Mouse (Mus musculus) CH12.LX (cell line): ENCODE measurements around the gene Ccdc60. TPM values are rescaled to one million over a fixed set of nuclear protein-coding genes. Genes with fewer than 3 reads are reported as not detected.

ENCODE experiments used
- DNase-seq: peaks from one replicate; pipeline ENCODE4 v3.0.0-alpha.2; 2013; ENCODE audit errors: extremely low read depth
- H3K27ac ChIP-seq: 2 replicates; pipeline ENCODE4 v1.5.1; 2012; ENCODE audit warnings: low read depth, mild to moderate bottlenecking, control low read depth, moderate library complexity; ENCODE audit not compliant: insufficient read depth
- H3K27me3 ChIP-seq: replicated peaks from 2 replicates; pipeline ENCODE3; 2012; ENCODE audit warnings: inconsistent platforms
- H3K36me3 ChIP-seq, 2 experiments: replicated peaks in 1 of 2; 2 replicates each; pipeline versions ENCODE3 to v1.6.1; 2012; ENCODE audit warnings: inconsistent platforms in 1 of 2, low read length in 1 of 2, mild to moderate bottlenecking in 1 of 2, mixed read lengths in 1 of 2, moderate library complexity in 1 of 2; ENCODE audit not compliant: control insufficient read depth in 1 of 2, insufficient read depth in 1 of 2
- H3K4me1 ChIP-seq, 2 experiments: 2 replicates each; pipeline ENCODE4 v1.6.1; 2012; ENCODE audit warnings: inconsistent platforms in 1 of 2, moderate library complexity in 1 of 2; ENCODE audit not compliant: insufficient read depth in 2 of 2, control insufficient read depth in 1 of 2
- H3K4me2 ChIP-seq: 2 replicates; pipeline ENCODE4 v1.6.1; 2012; ENCODE audit warnings: low read depth, mild to moderate bottlenecking, control low read depth; ENCODE audit not compliant: poor library complexity, insufficient read depth, severe bottlenecking
- H3K4me3 ChIP-seq, 3 experiments: fragments of 150-350 bp in 1 of 3; sonication (generic) in 1 of 3; replicated peaks in 1 of 3; 2 replicates each; pipeline versions ENCODE3 to v1.5.1; 2011 to 2012; ENCODE audit warnings: low read depth in 2 of 3, low read length in 2 of 3, mild to moderate bottlenecking in 2 of 3, moderate library complexity in 2 of 3, control low read depth in 1 of 3, improper control_type of control experiment in 1 of 3, inconsistent platforms in 1 of 3, mixed read lengths in 1 of 3; ENCODE audit not compliant: poor library complexity in 1 of 3
- H3K79me2 ChIP-seq: replicated peaks from 2 replicates; pipeline ENCODE4 v1.6.1; 2012; ENCODE audit warnings: mild to moderate bottlenecking, moderate library complexity; ENCODE audit not compliant: control insufficient read depth, poor library complexity, insufficient read depth, severe bottlenecking; ENCODE audit errors: extremely low read depth
- H3K9ac ChIP-seq: 2 replicates; pipeline ENCODE4 v1.6.1; 2012; ENCODE audit warnings: low read depth, mild to moderate bottlenecking, control low read depth, moderate library complexity; ENCODE audit not compliant: insufficient read depth
- H3K9me3 ChIP-seq: replicated peaks from 2 replicates; pipeline ENCODE3; 2012; ENCODE audit warnings: low read length, inconsistent platforms, mixed read lengths
- BHLHE40 ChIP-seq: IDR thresholded peaks from 2 replicates; pipeline ENCODE4 v1.6.1; 2011; ENCODE audit warnings: mild to moderate bottlenecking, low read depth, low read length, improper control_type of control experiment
- CHD1 ChIP-seq: IDR thresholded peaks from 2 replicates; pipeline ENCODE4 v1.6.1; 2012; ENCODE audit warnings: low read depth, low read length, improper control_type of control experiment, inconsistent platforms
- CTCF ChIP-seq, 2 experiments: IDR thresholded peaks in 1 of 2; conservative IDR thresholded peaks in 1 of 2; 2 replicates each; pipeline ENCODE4 v1.5.1; 2011 to 2012; ENCODE audit warnings: low read depth in 2 of 2, low read length in 2 of 2, improper control_type of control experiment in 1 of 2, inconsistent platforms in 1 of 2, mild to moderate bottlenecking in 1 of 2, moderate library complexity in 1 of 2
- EP300 ChIP-seq: IDR thresholded peaks from 2 replicates; pipeline ENCODE4 v1.6.1; 2011; ENCODE audit warnings: low read length, improper control_type of control experiment
- GABPA ChIP-seq: IDR thresholded peaks from 2 replicates; pipeline ENCODE4 v1.6.1; 2012; ENCODE audit warnings: low read depth, low read length, improper control_type of control experiment, inconsistent platforms; ENCODE audit not compliant: insufficient replicate concordance
- HCFC1 ChIP-seq: IDR thresholded peaks from 2 replicates; pipeline ENCODE4 v1.6.1; 2012; ENCODE audit warnings: low read depth, mild to moderate bottlenecking, inconsistent platforms, low read length, improper control_type of control experiment
- IRF4 ChIP-seq: IDR thresholded peaks from 2 replicates; pipeline ENCODE4 v1.6.1; 2014; ENCODE audit warnings: low read depth, mild to moderate bottlenecking, inconsistent platforms, low read length, improper control_type of control experiment
- JUN ChIP-seq: IDR thresholded peaks from 2 replicates; pipeline ENCODE4 v1.6.1; 2011; ENCODE audit warnings: low read depth, mild to moderate bottlenecking, low read length, improper control_type of control experiment, moderate library complexity; ENCODE audit not compliant: insufficient read depth
- KAT2A ChIP-seq: IDR thresholded peaks from 2 replicates; pipeline ENCODE4 v1.6.1; 2012; ENCODE audit warnings: low read length, improper control_type of control experiment, inconsistent platforms; ENCODE audit not compliant: insufficient replicate concordance
- MAFK ChIP-seq: IDR thresholded peaks from 2 replicates; pipeline ENCODE4 v1.6.1; 2011; ENCODE audit warnings: low read length, improper control_type of control experiment; ENCODE audit not compliant: insufficient replicate concordance
- MAX ChIP-seq: IDR thresholded peaks from 2 replicates; pipeline ENCODE4 v1.6.1; 2011; ENCODE audit warnings: low read length, improper control_type of control experiment
- MAZ ChIP-seq: IDR thresholded peaks from 2 replicates; pipeline ENCODE4 v1.6.1; 2012; ENCODE audit warnings: low read depth, mild to moderate bottlenecking, inconsistent platforms, low read length, improper control_type of control experiment, moderate library complexity
- MXI1 ChIP-seq: IDR thresholded peaks from 2 replicates; pipeline ENCODE4 v1.6.1; 2011; ENCODE audit warnings: mild to moderate bottlenecking, low read depth, low read length, improper control_type of control experiment
- MYC ChIP-seq: IDR thresholded peaks from 2 replicates; pipeline ENCODE4 v1.6.1; 2011; ENCODE audit warnings: low read depth, mild to moderate bottlenecking, improper control_type of control experiment, low read length
- NELFE ChIP-seq: IDR thresholded peaks from 2 replicates; pipeline ENCODE4 v1.6.1; 2011; ENCODE audit warnings: low read depth, low read length, improper control_type of control experiment
- PAX5 ChIP-seq: IDR thresholded peaks from 2 replicates; pipeline ENCODE4 v1.6.1; 2012; ENCODE audit warnings: low read length, inconsistent platforms, mixed read lengths
- POLR2A ChIP-seq: IDR thresholded peaks from 2 replicates; pipeline ENCODE4 v1.6.1; 2011; ENCODE audit warnings: low read depth, mild to moderate bottlenecking, improper control_type of control experiment, low read length
- RAD21 ChIP-seq: IDR thresholded peaks from 2 replicates; pipeline ENCODE4 v1.6.1; 2011; ENCODE audit warnings: low read depth, mild to moderate bottlenecking, low read length, improper control_type of control experiment, moderate library complexity
- SIN3A ChIP-seq: IDR thresholded peaks from 2 replicates; pipeline ENCODE4 v1.6.1; 2012; ENCODE audit warnings: low read length, improper control_type of control experiment, inconsistent platforms
- SMC3 ChIP-seq: IDR thresholded peaks from 2 replicates; pipeline ENCODE4 v1.6.1; 2011; ENCODE audit warnings: low read depth, low read length, improper control_type of control experiment
- TBP ChIP-seq: conservative IDR thresholded peaks from 2 replicates; pipeline ENCODE4 v1.6.1; 2011; ENCODE audit warnings: low read depth, low read length, improper control_type of control experiment
- TCF12 ChIP-seq: IDR thresholded peaks from 2 replicates; pipeline ENCODE4 v1.6.1; 2014; ENCODE audit warnings: low read depth, mild to moderate bottlenecking, inconsistent platforms, low read length, improper control_type of control experiment
- USF1 ChIP-seq: IDR thresholded peaks from 2 replicates; pipeline ENCODE4 v1.6.1; 2014; ENCODE audit warnings: low read depth, mild to moderate bottlenecking, inconsistent platforms, low read length, improper control_type of control experiment
- USF2 ChIP-seq: conservative IDR thresholded peaks from 2 replicates; pipeline ENCODE4 v1.6.1; 2011; ENCODE audit warnings: low read depth, low read length, improper control_type of control experiment
- ZC3H11A ChIP-seq: IDR thresholded peaks from 2 replicates; pipeline ENCODE4 v1.6.1; 2012; ENCODE audit warnings: low read depth, mild to moderate bottlenecking, inconsistent platforms, low read length, improper control_type of control experiment
- ZKSCAN1 ChIP-seq: IDR thresholded peaks from 2 replicates; pipeline ENCODE4 v1.6.1; 2012; ENCODE audit warnings: low read depth, inconsistent platforms, low read length, improper control_type of control experiment, borderline replicate concordance
- ZNF384 ChIP-seq: IDR thresholded peaks from 2 replicates; pipeline ENCODE4 v1.6.1; 2012; ENCODE audit warnings: low read depth, low read length, improper control_type of control experiment, inconsistent platforms
- dilution Hi-C: fragments of 300-500 bp; cut with MboI; formaldehyde crosslinking; loops from 2 replicates; pipeline ENCODE4 v1.14.3; 2020; ENCODE audit warnings: low sequenced_read_pairs; ENCODE audit not compliant: extremely low pct_unique_long_range_greater_than_20kb, extremely low pct_ligation_motif_present
- in situ Hi-C: fragments of 300-500 bp; cut with MboI; formaldehyde crosslinking; loops from 3 replicates; pipeline ENCODE4 v1.14.3; 2019; ENCODE audit warnings: low sequenced_read_pairs, low pct_ligation_motif_present, low pct_unique_long_range_greater_than_20kb, mixed read lengths
- polyA plus RNA-seq: library from polyadenylated mRNA; unstranded; fragments of >175 nt; gene quantifications from 2 replicates; pipeline ENCODE4 v1.2.1, GENCODE M21; 2012; ENCODE audit warnings: low read depth; ENCODE audit not compliant: insufficient read length
- total RNA-seq, 2 experiments: library from RNA; depleted of rRNA; stranded (reverse); fragments of 300-350 nt in 1 of 2; fragments of >200 nt in 1 of 2; gene quantifications; 2 replicates each; pipeline ENCODE4 v1.2.3; 2012 to 2014

The Ccdc60 gene
- total and polyA plus RNA-seq, 3 experiments = not detected

DNA sequence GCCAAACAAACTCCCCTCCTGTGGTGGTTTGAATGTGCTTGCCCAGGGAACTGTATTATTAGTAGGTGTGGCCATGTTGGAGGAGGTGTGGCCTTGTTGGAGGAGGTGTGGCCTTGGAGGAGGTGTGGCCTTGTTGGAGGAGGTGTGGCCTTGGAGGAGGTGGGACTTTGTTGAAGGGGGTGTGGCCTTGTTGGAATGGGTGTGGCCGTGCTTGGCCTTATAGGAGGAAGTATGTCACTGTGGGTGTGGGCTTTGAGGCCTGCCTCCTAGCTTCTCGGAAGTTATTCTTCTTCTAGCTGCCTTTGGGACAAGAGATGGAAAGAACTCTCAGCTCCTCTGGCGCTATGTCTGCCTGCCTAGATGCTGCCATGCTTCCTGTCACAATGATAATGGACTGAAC is 66.9 kb downstream of the Ccdc60 start:
- in situ Hi-C loops = no loop called here
- DNase-seq = no peak
- Histone ChIP-seq H3K9me3 (peaks cover 98% of the 10 kb centered on the region), H3K27ac (no peak overlapping the region), H3K4me1 (no peaks in the 10 kb centered on the region), H3K4me3 (no peak overlapping the region), H3K79me2 (no peaks in the 10 kb centered on the region), H3K4me2 (no peak overlapping the region), H3K9ac (no peak overlapping the region), H3K36me3 (no peaks in the 10 kb centered on the region), H3K27me3 (no peaks in the 10 kb centered on the region)
- no peak for TF ChIP-seq USF2
- TF ChIP-seq MAX = no peak
- no peak for TF ChIP-seq CTCF (conservative IDR thresholded peaks at IDR 0.05 in 1 of 2, IDR thresholded peaks at IDR 0.05 in 1 of 2; ENCODE audit: low read depth in 2 of 2, low read length in 2 of 2)
- TF ChIP-seq TBP = no peak
- TF ChIP-seq KAT2A = no peak
- TF ChIP-seq TCF12 = no peak
- no peak for TF ChIP-seq ZNF384
- no peak for TF ChIP-seq HCFC1
- no peak for TF ChIP-seq POLR2A
- TF ChIP-seq NELFE = no peak
- no peak for TF ChIP-seq SIN3A
- no peak for TF ChIP-seq JUN
- TF ChIP-seq GABPA = no peak
- no peak for TF ChIP-seq ZC3H11A
- no peak for TF ChIP-seq MYC
- dilution Hi-C loops = no loop called here

DNA sequence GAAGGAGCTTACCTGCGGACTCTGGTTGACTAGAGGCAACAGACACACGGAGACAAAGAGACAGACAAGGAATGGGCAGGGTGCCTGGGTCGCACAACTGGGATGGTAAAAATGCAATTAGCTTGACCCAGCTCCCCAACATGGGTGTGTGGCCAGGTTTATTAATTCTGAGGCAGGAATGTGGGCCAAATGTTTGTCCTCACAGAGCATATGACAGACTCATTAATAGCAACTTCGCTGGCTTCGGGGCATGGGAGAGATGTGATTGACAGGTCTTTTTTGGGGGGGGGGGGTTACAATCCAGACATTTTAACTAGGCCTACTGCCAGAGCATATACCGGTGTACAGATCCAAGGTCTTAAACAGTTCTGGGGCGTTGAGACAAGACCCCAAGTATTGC is 69.5 kb downstream of the Ccdc60 start:
- Histone ChIP-seq H3K27me3 (no peaks in the 10 kb centered on the region), H3K27ac (no peak overlapping the region), H3K9me3 (peaks cover 90% of the 10 kb centered on the region), H3K4me3 (no peak overlapping the region), H3K36me3 (no peaks in the 10 kb centered on the region), H3K9ac (no peak overlapping the region), H3K4me1 (no peaks in the 10 kb centered on the region), H3K4me2 (no peak overlapping the region), H3K79me2 (no peaks in the 10 kb centered on the region)
- dilution Hi-C loops (no loop called here), in situ Hi-C loops (no loop called here)
- no peak for TF ChIP-seq PAX5
- TF ChIP-seq MAX = no peak
- no peak for TF ChIP-seq MYC
- no peak for TF ChIP-seq SMC3
- DNase-seq = no peak

DNA sequence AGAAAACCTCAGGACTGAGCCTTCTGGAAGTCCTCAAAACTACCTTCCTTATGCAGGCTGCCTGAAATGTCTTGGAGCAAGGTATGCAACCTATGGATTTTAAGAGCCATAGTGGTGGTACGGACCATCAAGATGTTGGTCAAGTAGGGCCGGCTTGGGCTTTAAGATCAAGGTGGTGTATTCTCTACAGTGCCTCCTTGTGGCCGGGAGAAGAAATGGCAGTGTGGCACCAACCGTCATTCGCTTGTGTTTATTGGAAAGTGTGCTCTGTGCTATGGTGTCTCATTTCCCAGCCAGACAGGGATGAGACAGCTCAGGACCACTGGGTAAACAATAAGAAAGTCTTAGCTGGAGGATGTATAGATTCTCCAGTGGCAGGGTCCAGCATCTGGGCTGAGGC is 76.1 kb downstream of the Ccdc60 start:
- in situ Hi-C loops = no loop called here
- TF ChIP-seq BHLHE40 = no peak
- TF ChIP-seq ZKSCAN1 = no peak
- no peak for TF ChIP-seq MAFK
- no peak for TF ChIP-seq KAT2A
- no peak for TF ChIP-seq MAZ
- TF ChIP-seq TBP = no peak
- no peak for TF ChIP-seq IRF4
- no peak for TF ChIP-seq ZC3H11A
- no peak for TF ChIP-seq USF1
- no peak for TF ChIP-seq EP300
- no peak for TF ChIP-seq TCF12
- no peak for TF ChIP-seq MYC
- TF ChIP-seq MXI1 = no peak
- TF ChIP-seq GABPA = no peak
- TF ChIP-seq NELFE = no peak
- no peak for TF ChIP-seq USF2
- no peak for TF ChIP-seq RAD21
- no peak for TF ChIP-seq SIN3A
- no peak for TF ChIP-seq CHD1
- no peak for DNase-seq

More for the DNA sequence above, 76.1 kb downstream of the Ccdc60 start:
- dilution Hi-C loops = no loop called here
- Histone ChIP-seq H3K4me1 (no peaks in the 10 kb centered on the region), H3K9ac (no peak overlapping the region), H3K79me2 (no peaks in the 10 kb centered on the region), H3K9me3 (peaks cover 83% of the 10 kb centered on the region), H3K4me2 (no peak overlapping the region), H3K4me3 (no peak overlapping the region), H3K27me3 (no peaks in the 10 kb centered on the region), H3K27ac (no peak overlapping the region), H3K36me3 (no peaks in the 10 kb centered on the region)
